Mouse (Mus musculus) midbrain, embryonic 12.5 days (tissue): ENCODE measurements around the gene Gm6401. TPM values are rescaled to one million over a fixed set of nuclear protein-coding genes. Genes with fewer than 3 reads are reported as not detected.
"Not testable (repeated sequence)": the region's sequence is repeated elsewhere in the genome, so short reads cannot be mapped to it uniquely, and the experiment has no call there.

Experiments
- ATAC-seq: fragments of 200-750 bp; cut with Nextera tagmentation; 2 replicates; pipeline ENCODE4 v1.8.0; 2017; ENCODE audit warnings: low read depth, moderate TSS enrichment, moderate library complexity; ENCODE audit not compliant: low FRiP score
- H3K27ac ChIP-seq: fragments of 300-500 bp; sonication (generic); replicated peaks from 2 replicates; pipeline ENCODE4 v1.5.1; 2016; ENCODE audit warnings: mild to moderate bottlenecking
- H3K27me3 ChIP-seq: fragments of 300-500 bp; sonication (generic); 2 replicates; pipeline ENCODE4 v1.6.1; 2016; ENCODE audit warnings: mild to moderate bottlenecking
- H3K36me3 ChIP-seq: fragments of 300-500 bp; sonication (generic); 2 replicates; pipeline ENCODE4 v1.6.1; 2016
- H3K4me1 ChIP-seq: fragments of 300-500 bp; sonication (generic); 2 replicates; pipeline ENCODE4 v1.6.1; 2016
- H3K4me2 ChIP-seq: fragments of 300-500 bp; sonication (generic); replicated peaks from 2 replicates; pipeline ENCODE4 v1.6.1; 2016; ENCODE audit warnings: mild to moderate bottlenecking, moderate library complexity
- H3K4me3 ChIP-seq: fragments of 300-500 bp; sonication (generic); 2 replicates; pipeline ENCODE4 v1.5.1; 2016; ENCODE audit warnings: mild to moderate bottlenecking
- H3K9ac ChIP-seq: fragments of 300-500 bp; sonication (generic); replicated peaks from 2 replicates; pipeline ENCODE4 v1.6.1; 2016; ENCODE audit warnings: mild to moderate bottlenecking, moderate library complexity
- H3K9me3 ChIP-seq: fragments of 300-500 bp; sonication (generic); 2 replicates; pipeline ENCODE4 v1.6.1; 2016; ENCODE audit warnings: mild to moderate bottlenecking
- WGBS: fragments of 180-500 bp; shearing (Covaris S2); methylation state at CpG from one replicate; pipeline ENCODE4 v1.1.7; 2016; 5-methylcytosine and 5-hydroxymethylcytosine counted together
- polyA plus RNA-seq: library from polyadenylated mRNA; unstranded; fragments of >200 nt; fragmentation: Nextera tagmentation; extraction: Ambion mirVana; gene quantifications from 2 replicates; pipeline ENCODE4 v1.2.1, GENCODE M21; 2016

The Gm6401 gene
- polyA plus RNA-seq: not detected in 2 replicates

DNA sequence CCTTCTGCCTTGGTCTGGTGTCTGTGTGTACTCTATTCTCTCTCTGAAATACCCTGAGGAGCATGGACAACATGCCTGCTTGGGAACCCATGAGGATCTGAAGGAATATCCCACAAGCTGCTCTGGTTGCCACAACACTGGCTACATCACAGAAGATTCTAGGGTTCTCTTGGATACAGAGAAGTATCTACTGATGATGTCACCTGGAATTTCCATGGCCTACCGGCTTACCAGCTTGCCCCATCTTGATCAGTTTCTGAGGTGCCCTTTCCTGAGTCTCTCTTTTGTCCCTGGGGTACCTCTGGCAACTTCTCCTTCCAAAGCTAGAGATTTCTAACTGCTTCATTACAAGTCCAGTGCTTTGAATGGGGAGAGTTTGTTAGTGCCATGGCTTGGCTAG is at the start of gene Gm6401:
Gene Gm6401, minus strand, starts transcription at position 101 of the 400 bp plus-strand sequence.
- ATAC-seq: not testable (repeated sequence)
- 72% methylated on average over 1 of the region's 1 CpGs for WGBS

GRCm38 (mm10) chr14:41983225-41983624 is 15.5 kb upstream of the Gm6401 start, which contains the start of gene Gm3543:
Gene Gm3543 (minus strand): TSS chr14:41983325.
- H3K27ac ChIP-seq, H3K9me3 ChIP-seq, H3K36me3 ChIP-seq, H3K4me2 ChIP-seq, H3K9ac ChIP-seq, ATAC-seq, H3K27me3 ChIP-seq, H3K4me1 ChIP-seq, H3K4me3 ChIP-seq: not testable (repeated sequence)
- WGBS: 64% methylated on average over 1 of the region's 1 CpGs

More for the DNA sequence above, at the start of gene Gm6401:
- H3K4me2 ChIP-seq, H3K9me3 ChIP-seq, H3K9ac ChIP-seq, H3K4me1 ChIP-seq, H3K27me3 ChIP-seq, H3K27ac ChIP-seq, H3K36me3 ChIP-seq, H3K4me3 ChIP-seq: not testable (repeated sequence)

- not testable (repeated sequence) for ATAC-seq, H3K27ac ChIP-seq, H3K27me3 ChIP-seq, H3K4me1 ChIP-seq, H3K4me3 ChIP-seq, H3K36me3 ChIP-seq, H3K9ac ChIP-seq, H3K9me3 ChIP-seq, H3K4me2 ChIP-seq
- 68% methylated on average over 3 of the region's 3 CpGs for WGBS
These were observed 869 bp upstream of the Gm6401 start for GRCm38 (mm10) chr14:41968596-41968995.

- not testable (repeated sequence) for H3K4me1 ChIP-seq, H3K9ac ChIP-seq, H3K27me3 ChIP-seq, H3K4me3 ChIP-seq, ATAC-seq, H3K27ac ChIP-seq, H3K4me2 ChIP-seq, H3K9me3 ChIP-seq, H3K36me3 ChIP-seq
- 68% methylated on average over 4 of the region's 4 CpGs for WGBS
These were observed 3.6 kb downstream of the Gm6401 start for GRCm38 (mm10) chr14:41964095-41964494.

DNA sequence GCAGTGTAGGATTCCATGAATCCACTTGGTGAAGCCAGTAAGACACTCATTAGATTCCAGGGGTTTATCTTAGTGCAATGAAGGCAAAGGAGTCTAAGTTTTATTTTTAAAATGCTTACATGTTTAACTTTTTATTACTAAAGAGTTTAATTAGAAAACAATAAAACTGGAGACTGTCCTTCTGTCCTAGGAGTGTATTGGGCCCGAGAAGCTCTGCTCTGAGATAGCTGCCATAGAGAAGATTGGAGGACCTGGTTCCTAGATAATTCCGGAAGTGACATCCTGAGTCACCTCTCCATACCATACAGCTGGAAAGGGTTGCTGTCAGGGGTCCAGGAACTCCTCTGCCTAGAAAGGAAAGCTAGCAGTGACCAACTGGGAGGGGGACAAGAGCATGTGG is 24.0 kb downstream of the Gm6401 start, which contains the start of gene 1700024B05Rik:
Gene 1700024B05Rik, plus strand, starts transcription at position 301 of the 400 bp plus-strand sequence.
- not testable (repeated sequence) for ATAC-seq, H3K4me3 ChIP-seq, H3K27me3 ChIP-seq, H3K9ac ChIP-seq, H3K27ac ChIP-seq, H3K9me3 ChIP-seq, H3K36me3 ChIP-seq, H3K4me2 ChIP-seq, H3K4me1 ChIP-seq
- 81% methylated on average over 2 of the region's 2 CpGs for WGBS

DNA sequence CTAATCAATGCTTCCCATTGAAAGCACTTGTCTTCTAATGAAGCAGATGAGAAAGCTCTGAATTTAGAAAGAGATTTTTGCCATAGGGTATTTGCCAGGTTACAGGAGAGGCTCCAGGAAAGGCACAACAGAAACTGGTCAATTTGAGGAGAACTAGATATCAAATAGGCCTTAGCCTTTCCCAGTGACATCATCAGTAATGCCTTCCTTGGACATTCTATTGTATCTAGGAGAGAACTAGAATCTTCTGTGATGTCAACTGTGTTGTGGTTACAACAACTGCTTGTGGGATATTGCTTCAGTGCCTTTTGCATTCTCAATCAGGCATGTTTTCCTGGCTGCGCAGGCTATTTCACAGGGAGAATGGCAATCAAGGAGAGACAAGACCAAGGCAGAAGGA is 43.1 kb downstream of the Gm6401 start, which contains the start of gene 1700049E17Rik1:
Gene 1700049E17Rik1, plus strand, starts transcription at position 301 of the 400 bp plus-strand sequence.
- not testable (repeated sequence) for H3K36me3 ChIP-seq, ATAC-seq, H3K4me3 ChIP-seq, H3K27me3 ChIP-seq, H3K4me2 ChIP-seq, H3K9ac ChIP-seq, H3K27ac ChIP-seq, H3K4me1 ChIP-seq, H3K9me3 ChIP-seq
- no CpG with 5 or more reads among the region's 1 CpGs for WGBS

Other genes with a start within 250 kb of the Gm6401 start
- gene Gm7929, start 217.3 kb downstream of the Gm6401 start, polyA plus RNA-seq: not detected in 2 replicates
- gene Gm47189, start 195.5 kb downstream of the Gm6401 start, polyA plus RNA-seq: not detected in 2 replicates
- not detected in 2 replicates for gene Gm7980, start 60.6 kb downstream of the Gm6401 start, polyA plus RNA-seq
- gene 1700049E17Rik1, start 43.0 kb downstream of the Gm6401 start, polyA plus RNA-seq: not detected in 2 replicates
- gene 1700024B05Rik, start 23.9 kb downstream of the Gm6401 start, polyA plus RNA-seq: not detected in 2 replicates
- not detected in 2 replicates for gene Gm3543, start 15.4 kb upstream of the Gm6401 start, polyA plus RNA-seq
- gene Gm7951, start 149.4 kb upstream of the Gm6401 start, polyA plus RNA-seq: not detected in 2 replicates
- gene Gm17027, start 194.7 kb upstream of the Gm6401 start, polyA plus RNA-seq: not detected in 2 replicates
- gene Gm3573, start 222.9 kb upstream of the Gm6401 start, polyA plus RNA-seq: not detected in 2 replicates